Mouse (Mus musculus) ES-Bruce4 (cell line): ENCODE measurements around the gene Mpst. TPM values are rescaled to one million over a fixed set of nuclear protein-coding genes. Genes with fewer than 3 reads are reported as not detected.

Experiments used
- H3K27ac ChIP-seq: 2 replicates; pipeline ENCODE4 v1.5.1; 2012; ENCODE audit warnings: low read length, inconsistent platforms; ENCODE audit not compliant: insufficient read depth
- H3K27me3 ChIP-seq: 2 replicates; pipeline ENCODE4 v1.6.1; 2012; ENCODE audit warnings: mild to moderate bottlenecking, low read length, inconsistent platforms; ENCODE audit not compliant: control insufficient read depth, poor library complexity, insufficient read depth, severe bottlenecking
- H3K36me3 ChIP-seq: 2 replicates; pipeline ENCODE4 v1.6.1; 2012; ENCODE audit warnings: inconsistent platforms, mild to moderate bottlenecking, low read length, moderate library complexity; ENCODE audit not compliant: control insufficient read depth, poor library complexity, insufficient read depth, severe bottlenecking
- H3K4me1 ChIP-seq: one replicate; pipeline ENCODE4 v1.8.1; 2011; ENCODE audit warnings: low read length; ENCODE audit not compliant: control insufficient read depth, insufficient read depth
- H3K4me3 ChIP-seq: 2 replicates; pipeline ENCODE4 v1.5.1; 2011; ENCODE audit warnings: low read depth, mild to moderate bottlenecking, low read length
- H3K9ac ChIP-seq: 2 replicates; pipeline ENCODE4 v1.6.1; 2012; ENCODE audit warnings: low read depth, mild to moderate bottlenecking, inconsistent platforms; ENCODE audit not compliant: poor library complexity, severe bottlenecking
- H3K9me3 ChIP-seq: replicated peaks from 2 replicates; pipeline ENCODE4 v1.6.1; 2012; ENCODE audit warnings: mild to moderate bottlenecking, low read length, inconsistent platforms; ENCODE audit not compliant: control insufficient read depth, poor library complexity, insufficient read depth, severe bottlenecking
- CTCF ChIP-seq: IDR thresholded peaks from one replicate; pipeline ENCODE4 v1.8.1; 2011; ENCODE audit warnings: low read depth, low read length
- EP300 ChIP-seq: IDR thresholded peaks from 2 replicates; pipeline ENCODE4 v1.6.1; 2011; ENCODE audit warnings: low read depth, low read length; ENCODE audit not compliant: insufficient read depth
- POLR2A ChIP-seq: IDR thresholded peaks from one replicate; pipeline ENCODE4 v1.8.1; 2011; ENCODE audit warnings: low read length; ENCODE audit not compliant: insufficient read depth
- polyA plus RNA-seq: library from polyadenylated mRNA; stranded (reverse); fragments of >200 nt; gene quantifications from 2 replicates; pipeline ENCODE4 v1.2.4, GENCODE M21; 2011; ENCODE audit warnings: low read depth; ENCODE audit not compliant: missing spikeins, insufficient read depth, insufficient read length

The Mpst gene
- polyA plus RNA-seq, 1 experiment, result 15.4 TPM

DNA sequence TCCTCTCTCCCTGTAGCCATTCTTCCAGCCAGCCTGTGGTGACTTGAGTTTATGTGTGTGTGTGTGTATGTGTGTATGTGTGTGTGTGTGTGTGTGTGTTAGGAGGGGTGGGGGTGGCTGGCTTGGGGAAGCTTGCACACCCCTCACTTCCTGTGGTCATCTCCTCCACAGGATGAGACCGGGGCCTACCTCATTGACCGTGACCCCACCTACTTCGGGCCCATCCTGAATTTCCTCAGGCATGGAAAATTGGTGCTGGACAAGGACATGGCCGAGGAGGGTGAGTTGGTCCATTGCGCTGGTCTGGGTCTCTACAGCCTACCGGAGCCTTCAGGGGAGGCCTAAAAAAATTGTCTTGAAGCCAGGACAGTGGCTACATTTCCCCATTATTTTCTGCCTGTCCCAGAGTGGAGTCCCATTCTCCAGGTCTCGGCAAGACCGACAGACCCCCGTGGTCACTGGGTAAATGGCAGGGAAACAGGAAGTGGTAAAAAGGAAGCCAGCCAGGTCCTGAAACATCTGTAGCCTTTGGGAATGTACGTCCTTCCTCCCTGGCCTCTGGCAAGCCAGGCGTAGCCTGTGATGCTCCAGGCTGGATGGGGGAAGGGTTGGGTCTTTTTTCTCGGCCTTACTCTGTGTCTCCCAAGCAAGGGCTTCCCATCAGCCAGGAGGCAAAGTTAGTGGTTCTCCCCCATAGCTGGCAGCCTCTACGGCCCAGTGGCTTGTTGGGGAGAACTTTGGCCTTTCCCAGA lies 23.8 kb downstream of the Mpst start:
- Histone ChIP-seq H3K9me3 (no peaks in the 10 kb centered on the region), H3K27ac (no peak overlapping the region), H3K36me3 (no peaks in the 10 kb centered on the region), H3K27me3 (no peaks in the 10 kb centered on the region), H3K9ac (no peak overlapping the region), H3K4me1 (peaks cover 6% of the 10 kb centered on the region), H3K4me3 (no peak overlapping the region)
- TF ChIP-seq CTCF, result no peak
- no peak for TF ChIP-seq POLR2A
- no peak for TF ChIP-seq EP300

- TF ChIP-seq CTCF, result no peak
- H3K9ac ChIP-seq, result no peak overlapping the region
- no peaks in the 10 kb centered on the region for H3K36me3 ChIP-seq
These were observed 24.7 kb downstream of the Mpst start for GRCm38 (mm10) chr15:78430874-78431273.

GRCm38 (mm10) chr15:78431541-78432121 lies 25.4 kb downstream of the Mpst start:
- no peak for TF ChIP-seq CTCF
- Histone ChIP-seq H3K4me1 (peaks cover 6% of the 10 kb centered on the region), H3K27me3 (no peaks in the 10 kb centered on the region), H3K36me3 (no peaks in the 10 kb centered on the region), H3K4me3 (no peak overlapping the region), H3K9ac (no peak overlapping the region), H3K27ac (no peak overlapping the region), H3K9me3 (no peaks in the 10 kb centered on the region)

More at GRCm38 (mm10) chr15:78430874-78431273, 24.7 kb downstream of the Mpst start:
- H3K27ac ChIP-seq, result no peak overlapping the region
- no peaks in the 10 kb centered on the region for H3K27me3 ChIP-seq
- no peaks in the 10 kb centered on the region for H3K9me3 ChIP-seq
- no peak overlapping the region for H3K4me3 ChIP-seq
- H3K4me1 ChIP-seq, result peaks cover 6% of the 10 kb centered on the region

- no peak overlapping the region for H3K9ac ChIP-seq
- TF ChIP-seq POLR2A (no peak), CTCF (peak; percentile 64)
- H3K4me1 ChIP-seq, result peaks cover 4% of the 10 kb centered on the region
- H3K36me3 ChIP-seq, result no peaks in the 10 kb centered on the region
- H3K9me3 ChIP-seq, result no peaks in the 10 kb centered on the region
- H3K27ac ChIP-seq, result no peak overlapping the region
- no peaks in the 10 kb centered on the region for H3K27me3 ChIP-seq
- no peak overlapping the region for H3K4me3 ChIP-seq
These were observed 28.8 kb downstream of the Mpst start for GRCm38 (mm10) chr15:78434896-78435520.

- H3K36me3 ChIP-seq, result no peaks in the 10 kb centered on the region
- no peak overlapping the region for H3K27ac ChIP-seq
- no peak overlapping the region for H3K9ac ChIP-seq
- no peaks in the 10 kb centered on the region for H3K9me3 ChIP-seq
- no peak overlapping the region for H3K4me3 ChIP-seq
- H3K27me3 ChIP-seq, result no peaks in the 10 kb centered on the region
- peaks cover 2% of the 10 kb centered on the region for H3K4me1 ChIP-seq
- TF ChIP-seq EP300 (no peak), POLR2A (no peak)
These were observed 29.5 kb downstream of the Mpst start for GRCm38 (mm10) chr15:78435681-78436080.

DNA sequence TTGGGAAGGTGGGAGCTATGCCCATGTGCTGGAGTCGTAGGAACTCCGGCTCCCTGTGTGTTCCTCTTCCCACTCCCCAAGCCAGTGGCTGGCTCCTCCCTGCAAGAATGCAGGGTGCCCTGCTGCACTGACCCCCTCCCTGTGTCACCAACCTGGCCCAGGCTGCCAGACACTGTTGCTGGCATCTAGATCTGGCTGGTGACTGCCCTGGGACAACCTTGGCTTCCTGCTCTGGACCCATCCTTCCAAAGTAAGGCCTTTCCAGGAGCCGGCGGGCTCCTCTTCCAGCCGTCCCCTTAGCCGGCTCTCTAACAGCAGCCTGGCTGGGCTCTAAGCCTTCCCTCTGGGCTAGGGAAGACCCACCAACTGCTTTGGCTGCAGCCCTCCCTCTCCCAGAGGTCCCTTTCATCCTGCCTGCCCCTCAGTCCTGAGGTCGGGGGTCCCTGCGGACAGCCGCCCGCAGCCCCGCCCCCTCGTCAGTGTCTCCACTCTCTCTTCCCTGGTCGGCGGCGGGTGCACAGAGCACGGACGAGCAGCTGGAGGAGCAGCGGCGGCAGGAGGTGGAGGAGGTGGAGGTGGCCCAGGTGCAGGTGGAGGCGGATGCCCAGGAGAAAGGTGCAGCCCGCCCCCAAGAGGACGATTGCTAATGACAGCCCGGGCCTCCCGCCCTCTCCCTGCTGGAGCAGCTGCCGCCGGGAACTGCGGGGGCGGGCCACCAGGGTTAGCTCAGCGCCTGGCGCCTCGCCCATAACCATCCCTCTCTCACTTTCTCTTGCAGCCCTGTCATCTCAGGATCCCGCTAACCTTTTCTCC lies 30.4 kb downstream of the Mpst start:
- no peaks in the 10 kb centered on the region for H3K36me3 ChIP-seq
- no peaks in the 10 kb centered on the region for H3K9me3 ChIP-seq
- H3K4me1 ChIP-seq, result peaks cover 2% of the 10 kb centered on the region
- H3K27me3 ChIP-seq, result no peaks in the 10 kb centered on the region
- no peak overlapping the region; the same call in 1 of the 2 replicates for H3K9ac ChIP-seq
- no peak overlapping the region for H3K27ac ChIP-seq
- TF ChIP-seq EP300 (no peak), CTCF (peak; percentile 48), POLR2A (no peak)
- peak overlapping the region; percentile 55 for H3K4me3 ChIP-seq
